Mouse (Mus musculus) lung, embryonic 14.5 days (tissue): ENCODE measurements around the gene Kti12. TPM values are rescaled to one million over a fixed set of nuclear protein-coding genes. Genes with fewer than 3 reads are reported as not detected.

Source experiments
- ATAC-seq: fragments of 200-750 bp; cut with Nextera tagmentation; 2 replicates; pipeline ENCODE4 v1.8.0; 2017; ENCODE audit warnings: mild to moderate bottlenecking, moderate TSS enrichment, moderate library complexity; ENCODE audit not compliant: insufficient read depth
- DNase-seq: peaks from one replicate; pipeline ENCODE4 v3.0.0-alpha.2; 2015
- H3K27ac ChIP-seq: fragments of 300-500 bp; sonication (generic); 2 replicates; pipeline ENCODE4 v1.5.1; 2014; ENCODE audit warnings: low read depth, mild to moderate bottlenecking, moderate library complexity
- H3K27me3 ChIP-seq: fragments of 300-500 bp; sonication (generic); 2 replicates; pipeline ENCODE4 v1.6.1; 2014; ENCODE audit warnings: low read length, control low read depth; ENCODE audit not compliant: insufficient read depth
- H3K36me3 ChIP-seq: fragments of 300-500 bp; sonication (generic); 2 replicates; pipeline ENCODE4 v1.6.1; 2014; ENCODE audit warnings: control low read depth; ENCODE audit not compliant: insufficient read depth
- H3K4me1 ChIP-seq: fragments of 300-500 bp; sonication (generic); 2 replicates; pipeline ENCODE4 v1.6.1; 2014; ENCODE audit warnings: antibody characterized with exemption, control low read depth; ENCODE audit not compliant: insufficient read depth
- H3K4me2 ChIP-seq: fragments of 300-500 bp; sonication (generic); 2 replicates; pipeline ENCODE4 v1.6.1; 2014; ENCODE audit warnings: mild to moderate bottlenecking
- H3K4me3 ChIP-seq: fragments of 300-500 bp; sonication (generic); 2 replicates; pipeline ENCODE4 v1.5.1; 2014; ENCODE audit warnings: low read depth, low read length
- H3K9ac ChIP-seq: fragments of 300-500 bp; sonication (generic); 2 replicates; pipeline ENCODE4 v1.6.1; 2014
- H3K9me3 ChIP-seq: fragments of 300-500 bp; sonication (generic); 2 replicates; pipeline ENCODE4 v1.6.1; 2016; ENCODE audit warnings: low read depth, low read length, control low read depth
- CTCF ChIP-seq: IDR thresholded peaks from 2 replicates; pipeline ENCODE4 v1.5.1; 2016; ENCODE audit warnings: antibody characterized with exemption, low read depth
- WGBS: fragments of 180-500 bp; shearing (Covaris S2); extraction: QIAGEN DNeasy Blood & Tissue Kit; methylation state at CpG from one replicate; pipeline ENCODE4 v1.1.7; 2014; 5-methylcytosine and 5-hydroxymethylcytosine counted together
- polyA plus RNA-seq: library from polyadenylated mRNA; unstranded; fragments of >200 nt; fragmentation: Nextera tagmentation; extraction: Ambion mirVana; gene quantifications from 2 replicates; pipeline ENCODE4 v1.2.1, GENCODE M21; 2014

The Kti12 gene
- polyA plus RNA-seq, 1 experiment from 2014 or later: 62.8 TPM

DNA sequence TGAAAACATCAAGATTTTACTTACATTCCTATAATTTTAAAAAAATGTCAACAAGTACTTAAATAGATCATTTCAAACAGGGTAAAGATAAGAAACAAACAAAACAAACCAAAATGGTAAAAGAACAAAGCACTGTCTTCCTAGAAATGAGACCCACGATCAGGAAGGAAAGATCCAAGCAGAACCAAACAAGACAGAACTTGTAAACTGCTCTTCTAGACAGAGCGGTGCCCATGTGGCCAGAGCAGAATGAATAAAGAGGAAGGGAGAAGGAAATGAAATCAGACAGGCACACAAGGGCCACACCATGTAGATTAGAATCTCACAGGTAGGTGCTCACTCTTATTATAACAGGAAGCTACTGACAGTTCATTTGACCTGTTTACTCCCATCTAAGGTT is 20.9 kb upstream of the Kti12 start:
- ATAC-seq: no peak
- no peak overlapping the region for H3K4me2 ChIP-seq
- H3K36me3 ChIP-seq: peaks cover 79% of the 10 kb centered on the region
- no peaks in the 10 kb centered on the region for H3K27me3 ChIP-seq
- H3K9me3 ChIP-seq: no peaks in the 10 kb centered on the region
- no peak overlapping the region for H3K27ac ChIP-seq
- TF ChIP-seq CTCF: no peak
- H3K4me1 ChIP-seq: 0 out of 2 replicates have a peak, but pooled peaks cover under 1% of the 10 kb centered on the region
- WGBS: 84% methylated on average over 2 of the region's 2 CpGs
- H3K4me3 ChIP-seq: no peak overlapping the region
- no peak overlapping the region for H3K9ac ChIP-seq
- no peak for DNase-seq

DNA sequence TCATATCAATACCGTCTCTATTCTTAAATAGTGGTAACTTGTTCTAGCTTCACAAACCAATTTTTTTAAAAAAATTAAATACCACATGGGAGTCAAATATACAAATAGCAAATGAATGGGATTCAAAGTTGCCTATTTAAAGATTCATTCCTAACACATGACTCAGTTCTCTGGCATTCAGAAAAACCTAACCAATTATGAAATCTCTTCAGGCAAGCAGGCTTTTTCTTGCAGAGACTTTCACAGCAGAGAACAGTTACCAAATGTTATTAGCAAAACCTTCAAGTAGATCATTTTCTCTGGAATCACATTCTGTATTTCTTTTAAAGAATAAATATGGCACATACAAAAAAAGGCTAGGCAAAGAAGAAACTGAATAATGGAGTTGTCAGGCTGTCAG is 16.9 kb upstream of the Kti12 start:
- H3K27ac ChIP-seq: 0 out of 2 replicates have a peak overlapping the region, but pooled peaks have one; percentile 42
- no peak overlapping the region for H3K9ac ChIP-seq
- H3K4me3 ChIP-seq: no peak overlapping the region
- H3K36me3 ChIP-seq: peaks cover 40% of the 10 kb centered on the region
- H3K27me3 ChIP-seq: no peaks in the 10 kb centered on the region
- no peak overlapping the region for H3K4me2 ChIP-seq
- no peak for DNase-seq
- no peaks in the 10 kb centered on the region for H3K9me3 ChIP-seq
- TF ChIP-seq CTCF: no peak
- 0 out of 2 replicates have a peak, but pooled peaks cover 3% of the 10 kb centered on the region for H3K4me1 ChIP-seq
- WGBS: 79% methylated on average over 1 of the region's 1 CpGs
- ATAC-seq: no peak

DNA sequence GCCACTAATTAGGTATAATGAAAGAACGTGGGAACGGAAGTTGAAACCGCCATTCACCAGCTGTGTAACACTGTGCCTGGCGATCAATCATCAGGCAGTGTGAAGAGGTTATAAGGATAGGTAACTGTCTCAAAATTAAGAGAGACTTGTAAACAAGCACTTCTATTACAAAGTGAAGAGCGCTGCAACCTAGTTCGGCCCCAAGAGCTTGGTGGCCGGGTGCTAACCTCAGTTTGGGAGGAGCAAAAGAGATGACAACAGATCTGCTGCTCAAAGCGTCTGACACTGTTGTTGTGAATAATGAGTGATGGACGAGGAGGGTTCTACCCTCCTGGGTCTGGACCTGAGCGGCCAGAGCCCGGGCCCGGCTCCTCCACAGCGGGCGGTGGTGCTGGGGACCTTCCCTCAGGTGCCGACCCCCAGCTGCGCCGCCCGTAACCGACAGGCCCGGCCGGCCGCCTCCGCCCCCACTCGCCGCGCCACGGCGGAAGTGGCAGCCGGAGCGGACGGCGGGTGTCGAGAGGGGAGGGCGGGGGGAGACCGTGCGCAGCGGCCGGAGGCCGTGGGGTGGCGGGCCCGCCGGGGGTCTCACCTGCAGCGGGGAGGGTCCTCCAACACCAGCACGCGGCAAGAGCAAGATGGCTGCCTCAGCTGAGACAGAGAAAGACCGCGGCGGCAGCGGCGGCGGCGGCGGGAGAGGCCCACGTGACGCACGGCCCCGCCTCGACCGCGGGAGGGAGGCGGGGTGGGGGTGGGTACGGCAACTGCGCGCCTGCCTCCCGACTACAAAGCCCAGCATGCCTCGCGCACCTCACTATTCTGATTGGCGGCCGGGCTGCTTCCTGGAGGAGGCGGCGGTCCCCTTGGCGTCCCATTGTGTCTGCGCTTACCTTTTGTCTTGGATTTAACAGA is 14.4 kb upstream of the Kti12 start, which contains the start of gene Btf3l4:
Btf3l4 (minus strand) TSS at position 699 of the 912 bp plus-strand sequence.
- H3K27ac ChIP-seq: peak within 1 kb of the TSS; percentile 99
- no peaks in the 10 kb centered on the region for H3K27me3 ChIP-seq
- H3K4me2 ChIP-seq: peak within 1 kb of the TSS; percentile 79
- H3K4me1 ChIP-seq: 0 out of 2 replicates have a peak, but pooled peaks cover 9% of the 10 kb centered on the region
- no peak for TF ChIP-seq CTCF
- peak within 1 kb of the TSS; percentile 96 for H3K4me3 ChIP-seq
- WGBS: under 1% methylated on average over 72 of the region's 73 CpGs
- no peaks in the 10 kb centered on the region for H3K9me3 ChIP-seq
- H3K36me3 ChIP-seq: peaks cover 18% of the 10 kb centered on the region
- H3K9ac ChIP-seq: peak within 1 kb of the TSS; percentile 97
- peak; percentile 95 for ATAC-seq
- DNase-seq: peak; percentile 97

DNA sequence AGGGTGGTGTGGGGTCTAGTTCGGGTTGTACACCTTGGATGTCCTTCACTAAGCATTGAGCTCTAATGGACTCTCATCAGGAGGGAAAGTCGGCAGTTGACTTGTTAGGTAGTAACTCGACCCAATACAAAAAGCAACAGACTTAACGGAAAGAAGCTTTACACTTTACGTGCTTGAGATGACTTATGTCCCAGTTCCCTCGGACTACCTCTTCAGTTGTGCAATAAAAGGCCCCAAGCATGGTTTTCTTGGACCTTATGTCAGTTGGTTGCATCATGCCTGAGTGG is 13.8 kb upstream of the Kti12 start:
- Histone ChIP-seq H3K4me1 (0 out of 2 replicates have a peak, but pooled peaks cover 9% of the 10 kb centered on the region), H3K4me2 (peak overlapping the region; percentile 79), H3K9me3 (no peaks in the 10 kb centered on the region), H3K27ac (peak overlapping the region; percentile 99), H3K9ac (peak overlapping the region; percentile 97), H3K36me3 (peaks cover 13% of the 10 kb centered on the region), H3K27me3 (no peaks in the 10 kb centered on the region), H3K4me3 (peak overlapping the region; percentile 96)
- ATAC-seq (no peak), DNase-seq (no peak)
- TF ChIP-seq CTCF: no peak
- under 1% methylated on average over 6 of the region's 6 CpGs for WGBS

DNA sequence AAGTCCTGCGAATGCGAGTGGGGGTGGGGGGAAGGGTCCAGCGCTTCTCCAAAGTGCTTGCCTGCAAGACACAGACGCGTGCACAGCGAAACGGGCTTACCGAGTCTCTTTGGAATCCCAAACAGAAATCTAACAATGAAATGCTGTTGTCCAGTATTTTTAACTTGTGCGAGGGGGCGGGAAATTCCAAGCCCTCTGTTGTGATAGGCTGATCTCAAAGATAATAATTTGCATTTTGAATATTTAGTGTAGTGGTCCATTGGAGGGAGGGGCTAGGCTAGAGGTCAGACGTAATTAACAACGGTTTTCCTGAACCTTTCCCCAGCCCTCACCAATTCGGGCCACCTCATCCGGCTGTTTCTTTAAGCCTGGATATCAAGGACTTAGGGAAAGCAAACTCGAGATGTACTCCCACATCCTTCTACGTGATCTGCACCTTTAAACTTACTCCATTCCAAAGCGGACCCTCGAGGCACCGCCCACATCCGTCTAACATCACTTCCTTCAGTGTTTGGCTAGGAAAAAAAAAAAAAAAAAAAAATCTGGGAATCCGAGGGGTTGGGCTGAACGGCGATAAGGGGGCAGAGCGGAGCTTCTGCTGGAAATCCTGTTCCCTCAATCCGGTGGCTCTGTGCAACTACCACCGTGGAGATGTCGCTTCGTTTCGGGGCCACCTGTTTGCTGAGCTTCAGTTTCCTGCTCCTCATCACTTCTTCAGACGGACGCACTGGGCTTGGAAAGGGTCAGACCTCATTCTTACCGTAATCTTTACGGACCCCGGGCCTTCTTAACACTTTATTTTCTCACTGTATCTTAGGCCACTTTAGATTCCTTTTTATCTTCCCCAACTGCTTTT is 13.2 kb upstream of the Kti12 start, which contains the start of gene Txndc12:
Txndc12 (plus strand) TSS at position 487 of the 856 bp plus-strand sequence.
- H3K4me2 ChIP-seq: peak within 1 kb of the TSS; percentile 79
- DNase-seq (peak; percentile 96), ATAC-seq (peak; percentile 82)
- no peak; the same call in 1 of the 2 replicates for TF ChIP-seq CTCF
- no peaks in the 10 kb centered on the region for H3K27me3 ChIP-seq
- H3K9ac ChIP-seq: peak within 1 kb of the TSS; percentile 97
- H3K36me3 ChIP-seq: peaks cover 10% of the 10 kb centered on the region; the same call in 1 of the 2 replicates
- H3K4me3 ChIP-seq: peak within 1 kb of the TSS; percentile 96
- H3K9me3 ChIP-seq: no peaks in the 10 kb centered on the region
- WGBS: under 1% methylated on average over 34 of the region's 34 CpGs
- peak within 1 kb of the TSS; percentile 99 for H3K27ac ChIP-seq
- H3K4me1 ChIP-seq: 0 out of 2 replicates have a peak, but pooled peaks cover 9% of the 10 kb centered on the region

DNA sequence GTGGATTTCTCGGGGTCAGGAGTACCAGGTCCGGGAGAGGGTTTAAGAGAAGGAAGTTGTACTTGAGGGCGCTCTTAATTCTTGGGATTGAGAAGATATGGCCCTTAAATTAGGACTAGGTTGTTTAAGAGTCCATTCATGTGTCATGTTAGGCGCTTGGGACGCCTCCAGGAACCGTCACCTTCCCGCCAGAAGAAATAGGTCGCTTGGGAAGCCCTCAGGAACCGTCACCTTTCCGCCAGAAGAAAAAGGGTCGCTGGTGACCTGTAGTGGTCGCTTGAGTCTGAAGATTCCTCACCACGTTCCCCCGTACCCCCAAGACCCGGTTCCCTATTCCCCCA is 12.6 kb upstream of the Kti12 start:
- ATAC-seq (no peak), DNase-seq (peak; percentile 40)
- H3K36me3 ChIP-seq: peaks cover 4% of the 10 kb centered on the region; the same call in 1 of the 2 replicates
- TF ChIP-seq CTCF: no peak
- peak overlapping the region; percentile 65 for H3K9ac ChIP-seq
- H3K4me2 ChIP-seq: peak overlapping the region; percentile 79
- H3K4me3 ChIP-seq: peak overlapping the region; percentile 96
- H3K9me3 ChIP-seq: no peaks in the 10 kb centered on the region
- H3K27me3 ChIP-seq: no peaks in the 10 kb centered on the region
- H3K4me1 ChIP-seq: 0 out of 2 replicates have a peak, but pooled peaks cover 9% of the 10 kb centered on the region
- peak overlapping the region; percentile 99 for H3K27ac ChIP-seq
- WGBS: 1% methylated on average over 15 of the region's 15 CpGs
